ENCODE assay signal across 8 mouse cellular contexts in genomic region chr5:137333512-137334174, GRCm38 (mm10). TPM values are rescaled to one million over a fixed set of nuclear protein-coding genes. Genes with fewer than 3 reads are reported as not detected.
DNase-seq lines count a peak whose midpoint lies in the region; ATAC-seq and TF ChIP-seq lines count a peak whose summit lies in the region.

Gene Slc12a9, minus strand, starts transcription at chr5:137333597.

- ATAC-seq in CD4-positive, CD25-positive, alpha-beta regulatory T cell, adult 4 months, result peak; percentile 97
- ATAC-seq in heart, embryonic 14.5 days (ENCODE audit: insufficient number of reproducible peaks, insufficient read depth, low FRiP score, low read depth), result peak; percentile 78
- peak; percentile 82 for ATAC-seq in liver, embryonic 14.5 days (ENCODE audit: insufficient read depth)
- peak; percentile 90 for ATAC-seq in neural tube, embryonic 11.5 days (ENCODE audit: insufficient read depth, low FRiP score, low TSS enrichment)
- ATAC-seq in stomach, postnatal 0 days (ENCODE audit: low FRiP score, low TSS enrichment), result peak; percentile 90

- TF ChIP-seq EP300 in liver, embryonic 14.5 days (IDR thresholded peaks at IDR 0.05; ENCODE audit: low read depth), result no peak
- no peak for TF ChIP-seq EP300 in stomach, postnatal 0 days (optimal IDR thresholded peaks at IDR 0.05)

- no peaks in the 10 kb centered on the region for H3K9me3 ChIP-seq in heart, embryonic 14.5 days (ENCODE audit: control insufficient read depth, low read length)
- no peaks in the 10 kb centered on the region for H3K9me3 ChIP-seq in liver, embryonic 14.5 days (ENCODE audit: control insufficient read depth, low read length)
- no peaks in the 10 kb centered on the region for H3K9me3 ChIP-seq in neural tube, embryonic 11.5 days (ENCODE audit: control insufficient read depth, low read length)
- no peaks in the 10 kb centered on the region for H3K9me3 ChIP-seq in stomach, postnatal 0 days (ENCODE audit: control insufficient read depth, low read length)

- DNase-seq in c-Kit-negative CD71-positive TER-119-positive erythroid progenitor cells, embryonic 14.5 days (ENCODE audit: low read depth, low spot score), result peak; percentile 74
- DNase-seq in fibroblast of lung, adult 2 months (ENCODE audit: low read depth), result peak; percentile 86
- DNase-seq in kidney, postnatal 25 days, result peak; percentile 97 to 99
- peak; percentile 76 to 81 (median 78) for DNase-seq in liver, embryonic 14.5 days (ENCODE audit: low read depth in 3 of 3, low spot score in 3 of 3)
- peak; percentile 94 for DNase-seq in neural tube, embryonic 11.5 days (ENCODE audit: low spot score)
- DNase-seq in stomach, postnatal 0 days (ENCODE audit: low spot score), result peak; percentile 96

- no peaks in the 10 kb centered on the region for H3K36me3 ChIP-seq in heart, embryonic 14.5 days (ENCODE audit: control insufficient read depth, insufficient read depth, low read length)
- H3K36me3 ChIP-seq in liver, embryonic 14.5 days (replicated peaks; ENCODE audit: control insufficient read depth, insufficient read depth, low read depth), result no peaks in the 10 kb centered on the region
- no peaks in the 10 kb centered on the region for H3K36me3 ChIP-seq in neural tube, embryonic 11.5 days (ENCODE audit: control insufficient read depth, insufficient read depth, low read length)
- H3K36me3 ChIP-seq in stomach, postnatal 0 days (ENCODE audit: control insufficient read depth, insufficient read depth, low read length), result no peaks in the 10 kb centered on the region

- H3K9ac ChIP-seq in heart, embryonic 14.5 days (ENCODE audit: low read length), result peak within 1 kb of the TSS; percentile 79
- H3K9ac ChIP-seq in liver, embryonic 14.5 days (replicated peaks), result peak within 1 kb of the TSS; percentile 35; the same call in 1 of the 2 replicates
- peak within 1 kb of the TSS; percentile 60 for H3K9ac ChIP-seq in neural tube, embryonic 11.5 days (ENCODE audit: low read length)
- peak within 1 kb of the TSS; percentile 67 for H3K9ac ChIP-seq in stomach, postnatal 0 days (ENCODE audit: low read length)

- under 1% methylated on average over 44 of the region's 44 CpGs for WGBS in heart, embryonic 14.5 days
- under 1% methylated on average over 44 of the region's 44 CpGs for WGBS in liver, embryonic 14.5 days (ENCODE audit: insufficient replicate concordance)
- WGBS in neural tube, embryonic 11.5 days, result under 1% methylated on average over 44 of the region's 44 CpGs
- under 1% methylated on average over 43 of the region's 44 CpGs for WGBS in stomach, postnatal 0 days

- peak within 1 kb of the TSS in 1 of 2 experiments; percentile 30; a peak in 1 of 4 replicates for H3K27ac ChIP-seq in heart, embryonic 14.5 days (replicated peaks in 1 of 2; ENCODE audit: control insufficient read depth in 1 of 2, insufficient read depth in 1 of 2, low read depth in 2 of 2, low read length in 2 of 2)
- no peak within 1 kb of the TSS for H3K27ac ChIP-seq in liver, embryonic 14.5 days
- H3K27ac ChIP-seq in neural tube, embryonic 11.5 days (ENCODE audit: low read depth, low read length), result no peak within 1 kb of the TSS
- H3K27ac ChIP-seq in stomach, postnatal 0 days (replicated peaks), result peak within 1 kb of the TSS; percentile 67

- H3K4me2 ChIP-seq in heart, embryonic 14.5 days (ENCODE audit: low read length), result peak within 1 kb of the TSS; percentile 98
- peak within 1 kb of the TSS; percentile 86 for H3K4me2 ChIP-seq in liver, embryonic 14.5 days (ENCODE audit: low read depth)
- H3K4me2 ChIP-seq in neural tube, embryonic 11.5 days (ENCODE audit: low read depth), result peak within 1 kb of the TSS; percentile 74
- peak within 1 kb of the TSS; percentile 91 for H3K4me2 ChIP-seq in stomach, postnatal 0 days (replicated peaks; ENCODE audit: low read depth)

- peak within 1 kb of the TSS; percentile 43 to 68 for H3K4me3 ChIP-seq in heart, embryonic 14.5 days (ENCODE audit: control insufficient read depth in 1 of 2, insufficient read depth in 1 of 2, low read depth in 1 of 2, low read length in 2 of 2)
- H3K4me3 ChIP-seq in liver, embryonic 14.5 days (ENCODE audit: insufficient read depth in 1 of 2, low read depth in 2 of 2, low read length in 2 of 2), result peak within 1 kb of the TSS; percentile 61 to 77
- peak within 1 kb of the TSS; percentile 53 for H3K4me3 ChIP-seq in neural tube, embryonic 11.5 days (ENCODE audit: low read depth, low read length)
- H3K4me3 ChIP-seq in stomach, postnatal 0 days (ENCODE audit: low read depth, low read length), result peak within 1 kb of the TSS; percentile 65

- peaks cover 4 to 8% of the 10 kb centered on the region in 2 experiments; a peak in 3 of 4 replicates for H3K4me1 ChIP-seq in heart, embryonic 14.5 days (ENCODE audit: control insufficient read depth in 2 of 2, insufficient read depth in 2 of 2, low read length in 2 of 2)
- H3K4me1 ChIP-seq in liver, embryonic 14.5 days (replicated peaks; ENCODE audit: control insufficient read depth in 2 of 2, insufficient read depth in 2 of 2, low read length in 1 of 2), result peaks cover 0 to 16% of the 10 kb centered on the region in 2 experiments; a peak in 2 of 4 replicates
- peaks cover under 1% of the 10 kb centered on the region; the same call in 1 of the 2 replicates for H3K4me1 ChIP-seq in neural tube, embryonic 11.5 days (ENCODE audit: control insufficient read depth, insufficient read depth, low read length)
- no peaks in the 10 kb centered on the region for H3K4me1 ChIP-seq in stomach, postnatal 0 days (replicated peaks; ENCODE audit: control insufficient read depth, insufficient read depth)

- no peaks in the 10 kb centered on the region for H3K27me3 ChIP-seq in heart, embryonic 14.5 days (ENCODE audit: control insufficient read depth, insufficient read depth, low read length)
- no peaks in the 10 kb centered on the region for H3K27me3 ChIP-seq in liver, embryonic 14.5 days (ENCODE audit: control insufficient read depth, insufficient read depth, low read length)
- no peaks in the 10 kb centered on the region for H3K27me3 ChIP-seq in neural tube, embryonic 11.5 days (ENCODE audit: control insufficient read depth, insufficient read depth, low read length)
- no peaks in the 10 kb centered on the region for H3K27me3 ChIP-seq in stomach, postnatal 0 days (ENCODE audit: control insufficient read depth, insufficient read depth, low read length)

- peak; percentile 85 for TF ChIP-seq CTCF in liver, embryonic 14.5 days (IDR thresholded peaks at IDR 0.05; ENCODE audit: low read depth)
- TF ChIP-seq CTCF in stomach, postnatal 0 days (IDR thresholded peaks at IDR 0.05; ENCODE audit: low read depth), result peak; percentile 84

RNA-seq across cellular contexts. Expression of gene Slc12a9, which starts in this region (rescaled TPM):
- 10 to 100 TPM in 1 of 2 experiments, 1 to 10 TPM in 1; 9.2 to 16.7 TPM for polyA plus RNA-seq in CD4-positive, CD25-positive, alpha-beta regulatory T cell, adult 4 months (2017; shearing (Covaris generic))
- polyA plus RNA-seq in heart, embryonic 14.5 days (2014; fragmentation: Nextera tagmentation; extraction: Ambion mirVana), result 5.3 and 5.7 TPM in 2 replicates
- polyA plus RNA-seq in liver, embryonic 14.5 days (2012; rRNA removed), result 2.2 and 2.4 TPM in 2 replicates
- polyA plus RNA-seq in liver, embryonic 14.5 days (2014; fragmentation: Nextera tagmentation; extraction: Ambion mirVana), result 1.2 TPM in 2 replicates
- 7.9 and 9.0 TPM in 2 replicates for polyA plus RNA-seq in neural tube, embryonic 11.5 days (2014; fragmentation: Nextera tagmentation; extraction: Ambion mirVana)
- polyA plus RNA-seq in stomach, postnatal 0 days (2015; fragmentation: Nextera tagmentation; extraction: Ambion mirVana), result 6.5 and 7.2 TPM in 2 replicates
